Mouse (Mus musculus) bone marrow macrophage, adult 2 months (primary cell): Measurements from ENCODE around the gene Fem1b.

ENCODE experiments used
- CTCF ChIP-seq: IDR thresholded peaks from 2 replicates; pipeline ENCODE4 v1.5.1; 2012; ENCODE audit warnings: low read depth, mild to moderate bottlenecking, low read length, moderate library complexity
- POLR2A ChIP-seq: IDR thresholded peaks from 2 replicates; pipeline ENCODE4 v1.6.1; 2012; ENCODE audit warnings: mild to moderate bottlenecking, low read depth, low read length, borderline replicate concordance

GRCm38 (mm10) chr9:62835705-62836446 lies 24.1 kb upstream of the Fem1b start:
- TF ChIP-seq CTCF (no peak), POLR2A (no peak)
